Mouse (Mus musculus): ENCODE measurements around the gene Ppp2r5a. TPM values are rescaled to one million over a fixed set of nuclear protein-coding genes. Genes with fewer than 3 reads are reported as not detected.
A peak's percentile ranks its signal among the peaks of the same experiment; 100 is the strongest.

Gene Ppp2r5a
- polyA plus RNA-seq, 1 experiment: 14.2 TPM

DNA sequence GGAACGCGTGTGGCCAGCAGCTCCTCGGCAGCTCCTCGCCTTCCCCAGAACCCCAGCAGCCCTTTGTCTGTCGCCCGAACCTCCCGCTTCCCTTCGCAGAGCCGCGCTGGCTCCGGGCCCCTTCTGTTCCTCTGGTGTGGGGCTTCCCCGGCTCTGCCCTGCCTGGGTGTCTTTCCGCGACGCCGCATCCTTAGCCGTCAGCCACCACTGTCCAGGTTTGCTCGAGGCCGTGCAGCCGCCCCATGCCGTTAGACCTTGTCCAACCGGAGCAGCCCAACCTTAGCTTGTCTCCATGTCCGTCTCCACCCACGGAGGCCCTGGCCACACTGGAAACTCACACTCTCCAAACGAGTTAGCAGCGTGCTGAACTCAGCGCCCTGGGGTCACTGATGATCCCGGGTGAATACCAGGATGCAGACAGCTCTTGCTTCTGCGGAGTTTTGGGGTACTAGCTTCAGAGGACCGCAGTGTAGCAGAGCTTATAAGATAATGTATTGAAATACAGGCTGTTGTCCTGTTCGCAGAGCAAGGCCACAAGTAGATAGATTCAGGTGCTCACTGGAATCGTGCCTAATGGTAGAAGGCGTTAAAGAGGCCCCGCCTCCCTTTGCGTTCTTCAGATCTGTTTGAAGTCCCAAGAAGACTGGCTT lies 76.7 kb downstream of the Ppp2r5a start:
- H3K4me3 ChIP-seq (ENCODE audit: control insufficient read depth, low read depth, low read length): peak overlapping the region; percentile 90
- no peaks in the 10 kb centered on the region for H3K27me3 ChIP-seq (ENCODE audit: control insufficient read depth, insufficient read depth, low read length)
- no peak for TF ChIP-seq POLR2A (IDR thresholded peaks at IDR 0.05; ENCODE audit: control insufficient read depth, low read depth, low read length)
- TF ChIP-seq CTCF (IDR thresholded peaks at IDR 0.05; ENCODE audit: control insufficient read depth, insufficient read depth, insufficient replicate concordance, low read depth, low read length): no peak
- H3K27ac ChIP-seq (ENCODE audit: control insufficient read depth, insufficient read depth, low read depth, low read length): peak overlapping the region; percentile 2
- H3K4me1 ChIP-seq (ENCODE audit: control insufficient read depth, insufficient read depth, low read length): peaks cover 8% of the 10 kb centered on the region
- H3K36me3 ChIP-seq (ENCODE audit: control insufficient read depth, insufficient read depth, low read length): no peaks in the 10 kb centered on the region

DNA sequence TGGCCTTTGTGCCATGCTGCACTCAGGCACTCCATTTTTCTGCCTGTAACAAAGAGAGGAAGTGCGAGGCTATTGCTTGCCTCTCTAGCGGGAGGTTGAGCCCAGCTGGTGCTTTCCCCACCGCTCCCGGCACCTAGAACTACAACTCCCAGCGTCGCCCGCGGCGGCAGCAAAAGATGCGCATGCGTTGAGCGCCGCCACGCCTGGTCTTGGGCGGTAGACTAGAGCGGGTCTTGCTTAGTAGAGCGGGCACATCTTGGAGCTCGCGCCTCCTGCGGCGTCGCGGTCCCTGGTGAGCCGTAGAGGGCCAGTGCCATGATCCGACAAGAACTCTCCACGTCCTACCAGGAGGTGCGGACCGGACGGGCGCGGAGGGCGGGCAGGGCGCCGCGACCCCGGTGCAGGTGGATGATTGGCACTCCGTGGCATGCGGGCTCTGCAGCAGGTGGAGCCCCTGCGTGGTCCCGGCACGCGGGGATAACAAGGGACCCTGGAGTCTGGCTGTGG lies 77.3 kb downstream of the Ppp2r5a start, which contains the start of gene Tmem206:
Gene Tmem206 (plus strand): TSS at position 187 of the 507 bp plus-strand sequence.
- peaks cover 8% of the 10 kb centered on the region for H3K4me1 ChIP-seq (ENCODE audit: control insufficient read depth, insufficient read depth, low read length)
- H3K36me3 ChIP-seq (ENCODE audit: control insufficient read depth, insufficient read depth, low read length): no peaks in the 10 kb centered on the region
- H3K4me3 ChIP-seq (ENCODE audit: control insufficient read depth, low read depth, low read length): peak within 1 kb of the TSS; percentile 90
- TF ChIP-seq CTCF (IDR thresholded peaks at IDR 0.05; ENCODE audit: control insufficient read depth, insufficient read depth, insufficient replicate concordance, low read depth, low read length) (no peak), POLR2A (IDR thresholded peaks at IDR 0.05; ENCODE audit: control insufficient read depth, low read depth, low read length) (peak; percentile 92)
- H3K27me3 ChIP-seq (ENCODE audit: control insufficient read depth, insufficient read depth, low read length): no peaks in the 10 kb centered on the region
- peak within 1 kb of the TSS; percentile 2 for H3K27ac ChIP-seq (ENCODE audit: control insufficient read depth, insufficient read depth, low read depth, low read length)

DNA sequence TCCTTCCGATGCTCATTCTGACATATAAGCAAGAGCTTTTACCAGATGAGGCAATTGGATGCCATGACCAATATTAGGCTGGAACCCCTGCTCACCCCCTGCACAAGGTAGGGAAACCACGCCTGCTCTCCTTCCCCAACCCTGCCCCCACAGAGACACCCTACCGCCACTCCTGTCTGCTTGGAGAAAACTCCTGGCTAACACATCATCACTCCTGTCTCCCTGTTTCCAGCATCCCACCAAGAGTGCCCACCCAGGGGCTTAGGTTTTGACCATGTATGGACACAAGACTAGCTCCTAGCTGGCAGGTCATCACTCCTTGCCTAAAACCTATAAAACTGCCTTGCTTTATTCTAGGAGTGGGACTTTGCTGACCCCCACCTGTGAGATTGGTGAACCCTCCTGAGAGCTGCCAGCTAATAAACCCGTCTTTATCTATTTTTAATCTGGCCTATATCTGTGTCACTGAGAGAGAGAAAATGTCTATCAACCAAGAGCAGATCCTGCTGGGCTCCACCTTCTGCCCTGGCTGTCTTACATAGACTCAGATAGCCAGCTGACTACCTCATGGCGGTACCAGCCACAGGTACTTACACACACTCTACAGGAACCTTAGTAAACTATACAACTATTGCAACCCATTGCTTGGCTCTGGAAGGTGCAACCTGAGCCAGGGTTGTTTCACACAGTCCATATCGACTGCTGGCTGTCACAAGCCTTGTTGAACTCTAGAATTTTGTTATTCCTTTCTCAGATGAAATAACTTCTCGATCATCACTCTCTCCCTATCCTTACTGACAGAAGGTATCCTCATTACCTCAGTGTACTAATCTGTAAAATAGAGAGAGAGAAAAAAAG lies 78.1 kb downstream of the Ppp2r5a start:
- Histone ChIP-seq H3K36me3 (ENCODE audit: control insufficient read depth, insufficient read depth, low read length) (no peaks in the 10 kb centered on the region), H3K27me3 (ENCODE audit: control insufficient read depth, insufficient read depth, low read length) (no peaks in the 10 kb centered on the region), H3K4me1 (ENCODE audit: control insufficient read depth, insufficient read depth, low read length) (peaks cover 8% of the 10 kb centered on the region), H3K4me3 (ENCODE audit: control insufficient read depth, low read depth, low read length) (no peak overlapping the region), H3K27ac (ENCODE audit: control insufficient read depth, insufficient read depth, low read depth, low read length) (no peak overlapping the region)
- TF ChIP-seq POLR2A (IDR thresholded peaks at IDR 0.05; ENCODE audit: control insufficient read depth, low read depth, low read length) (no peak), CTCF (IDR thresholded peaks at IDR 0.05; ENCODE audit: control insufficient read depth, insufficient read depth, insufficient replicate concordance, low read depth, low read length) (no peak)

DNA sequence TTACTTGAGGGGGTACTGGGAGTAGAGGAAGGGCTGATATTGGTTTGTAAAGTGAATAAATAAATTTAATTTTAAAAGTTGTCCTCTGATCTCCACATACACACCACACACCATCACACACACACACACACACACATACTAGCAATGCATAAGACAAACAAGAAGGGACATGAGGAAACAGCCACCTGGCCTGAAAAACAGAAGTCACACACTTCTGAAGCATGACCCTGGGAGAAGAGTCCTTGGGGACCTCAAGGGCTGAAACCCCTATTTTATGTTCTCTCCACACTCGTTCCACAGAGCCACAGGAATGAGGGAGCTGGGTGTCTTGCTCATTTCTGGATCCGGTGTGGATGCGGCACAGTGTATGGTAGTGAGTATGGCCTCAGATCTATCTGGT lies 79.7 kb downstream of the Ppp2r5a start:
- H3K36me3 ChIP-seq (ENCODE audit: control insufficient read depth, insufficient read depth, low read length): no peaks in the 10 kb centered on the region
- H3K27ac ChIP-seq (ENCODE audit: control insufficient read depth, insufficient read depth, low read depth, low read length): no peak overlapping the region
- peaks cover 8% of the 10 kb centered on the region for H3K4me1 ChIP-seq (ENCODE audit: control insufficient read depth, insufficient read depth, low read length)
- H3K4me3 ChIP-seq (ENCODE audit: control insufficient read depth, low read depth, low read length): no peak overlapping the region
- H3K27me3 ChIP-seq (ENCODE audit: control insufficient read depth, insufficient read depth, low read length): no peaks in the 10 kb centered on the region
- no peak for TF ChIP-seq POLR2A (IDR thresholded peaks at IDR 0.05; ENCODE audit: control insufficient read depth, low read depth, low read length)
- TF ChIP-seq CTCF (IDR thresholded peaks at IDR 0.05; ENCODE audit: control insufficient read depth, insufficient read depth, insufficient replicate concordance, low read depth, low read length): no peak

DNA sequence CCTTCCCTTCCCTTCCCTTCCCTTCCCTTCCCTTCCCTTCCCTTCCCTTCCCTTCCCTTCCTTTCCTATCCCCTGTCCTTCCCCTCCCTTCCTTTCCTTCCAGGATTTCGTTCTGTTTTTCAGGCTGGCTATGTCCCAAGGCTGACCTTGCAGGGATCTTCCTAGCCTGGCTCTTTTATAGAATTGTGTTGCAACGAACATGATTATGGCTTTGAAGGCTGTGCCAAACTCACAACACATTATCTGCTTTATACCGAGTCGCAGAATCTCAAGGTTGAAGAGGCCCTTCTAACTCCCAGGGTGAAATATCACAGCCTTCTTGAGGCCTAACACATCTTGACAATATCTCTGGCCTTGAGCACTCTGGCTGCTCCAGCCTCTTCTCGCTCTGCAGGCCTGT lies 84.4 kb downstream of the Ppp2r5a start:
- H3K27me3 ChIP-seq (ENCODE audit: control insufficient read depth, insufficient read depth, low read length): no peaks in the 10 kb centered on the region
- TF ChIP-seq CTCF (IDR thresholded peaks at IDR 0.05; ENCODE audit: control insufficient read depth, insufficient read depth, insufficient replicate concordance, low read depth, low read length) (no peak), POLR2A (IDR thresholded peaks at IDR 0.05; ENCODE audit: control insufficient read depth, low read depth, low read length) (no peak)
- H3K27ac ChIP-seq (ENCODE audit: control insufficient read depth, insufficient read depth, low read depth, low read length): no peak overlapping the region; the same call in 1 of the 2 replicates
- peaks cover 3% of the 10 kb centered on the region; the same call in 1 of the 2 replicates for H3K4me1 ChIP-seq (ENCODE audit: control insufficient read depth, insufficient read depth, low read length)
- H3K4me3 ChIP-seq (ENCODE audit: control insufficient read depth, low read depth, low read length): no peak overlapping the region
- H3K36me3 ChIP-seq (ENCODE audit: control insufficient read depth, insufficient read depth, low read length): no peaks in the 10 kb centered on the region

DNA sequence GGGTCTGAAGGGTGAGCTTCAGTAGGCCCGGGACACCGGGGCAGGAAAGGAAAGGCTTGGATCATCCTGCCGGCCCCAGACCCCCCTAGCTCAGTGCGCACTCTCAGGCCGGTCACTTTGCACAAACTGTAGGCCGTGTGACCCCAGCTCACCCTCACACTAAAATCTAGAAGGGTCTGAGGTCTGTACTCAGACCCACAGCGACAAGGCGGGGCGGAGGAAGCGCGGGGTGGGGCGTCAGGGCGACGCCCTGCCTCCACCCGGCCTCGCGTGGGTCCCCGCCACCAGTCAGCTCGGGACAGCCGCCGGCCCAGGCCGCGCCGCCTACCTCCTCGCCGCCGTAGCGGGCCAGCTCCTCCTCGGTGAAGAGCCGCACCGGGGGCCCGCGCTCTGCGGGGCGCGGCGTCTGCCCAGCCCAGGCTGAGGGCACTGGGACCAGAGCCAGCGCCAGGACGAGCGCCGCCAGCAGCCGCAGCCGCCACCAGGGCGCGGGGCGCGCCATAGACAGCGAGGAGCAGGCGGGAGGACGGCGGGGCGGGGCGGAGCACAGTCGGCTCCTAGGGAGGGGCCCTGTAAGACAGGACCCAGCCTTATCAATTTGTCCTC lies 85.4 kb downstream of the Ppp2r5a start, which contains the start of gene Nenf:
Gene Nenf (minus strand): TSS at position 604 of the 606 bp plus-strand sequence.
- Histone ChIP-seq H3K4me3 (ENCODE audit: control insufficient read depth, low read depth, low read length) (peak within 1 kb of the TSS; percentile 63), H3K27ac (ENCODE audit: control insufficient read depth, insufficient read depth, low read depth, low read length) (peak within 1 kb of the TSS; percentile 10; the same call in 1 of the 2 replicates), H3K36me3 (ENCODE audit: control insufficient read depth, insufficient read depth, low read length) (no peaks in the 10 kb centered on the region), H3K27me3 (ENCODE audit: control insufficient read depth, insufficient read depth, low read length) (no peaks in the 10 kb centered on the region), H3K4me1 (ENCODE audit: control insufficient read depth, insufficient read depth, low read length) (peaks cover 6% of the 10 kb centered on the region; the same call in 1 of the 2 replicates)
- TF ChIP-seq POLR2A (IDR thresholded peaks at IDR 0.05; ENCODE audit: control insufficient read depth, low read depth, low read length) (0 out of 2 replicates have a peak, but pooled peaks have one; percentile 21), CTCF (IDR thresholded peaks at IDR 0.05; ENCODE audit: control insufficient read depth, insufficient read depth, insufficient replicate concordance, low read depth, low read length) (no peak)

All from testis, adult 2 months (tissue).